Mouse (Mus musculus) heart, adult 8-10 months (tissue): ENCODE results near the gene Fbxw20. TPM values are rescaled to one million over a fixed set of nuclear protein-coding genes. Genes with fewer than 3 reads are reported as not detected.
"Not testable (repeated sequence)": the region's sequence is repeated elsewhere in the genome, so short reads cannot be mapped to it uniquely, and the experiment has no call there.

Experiments used
- DNase-seq: peaks from one replicate; pipeline ENCODE4 v3.0.0; 2022; ENCODE audit warnings: low spot score
- total RNA-seq, 4 experiments: library from RNA; stranded (reverse); gene quantifications; 2 replicates each; pipeline ENCODE4 v1.2.4; 2022

Gene Fbxw20
- total RNA-seq, result not detected

- DNase-seq, result no peak
Measured at GRCm38 (mm10) chr9:109234654-109235053, at the start of gene Fbxw20. TSS of gene Fbxw20 (minus strand) at chr9:109234754.

DNA sequence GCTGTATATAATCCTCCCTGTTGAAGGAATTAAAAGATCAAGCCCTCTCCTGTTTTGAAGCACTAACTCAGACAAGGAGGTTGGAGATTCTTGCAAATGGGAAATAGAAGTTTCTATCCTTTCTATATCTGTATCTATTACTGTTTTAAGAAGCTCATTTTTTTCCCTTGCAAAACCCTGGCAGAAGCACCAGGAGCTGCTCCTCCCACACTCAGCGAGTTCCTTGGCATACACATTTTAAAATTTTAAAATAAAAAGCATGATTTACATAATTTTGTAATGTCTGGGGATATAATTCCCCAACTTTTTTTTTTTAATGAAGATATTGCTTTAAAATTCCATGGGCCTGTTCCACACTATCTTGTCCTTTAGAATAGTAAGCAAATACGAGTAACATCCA, 28.5 kb upstream of the Fbxw20 start:
- no peak for DNase-seq

DNA sequence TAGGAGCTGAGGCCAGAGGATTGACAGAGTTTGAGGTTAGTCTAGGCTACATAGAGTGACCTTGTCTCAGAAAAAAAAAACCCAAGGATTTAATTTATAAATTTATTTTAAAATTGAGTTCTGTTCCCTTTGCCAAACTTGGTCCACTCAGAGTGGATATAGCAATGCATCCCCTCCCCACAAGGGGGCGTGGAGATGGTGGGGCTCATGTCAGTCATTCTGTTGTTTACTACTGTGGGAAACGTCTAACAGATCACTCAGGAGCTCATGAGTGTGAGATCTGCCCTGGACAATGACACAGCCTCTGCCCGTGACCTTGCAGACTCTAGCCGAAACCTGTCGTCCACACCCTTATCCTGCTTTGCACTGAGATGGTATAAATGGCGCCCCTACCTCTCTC, 16.1 kb downstream of the Fbxw20 start:
- DNase-seq, result no peak

DNA sequence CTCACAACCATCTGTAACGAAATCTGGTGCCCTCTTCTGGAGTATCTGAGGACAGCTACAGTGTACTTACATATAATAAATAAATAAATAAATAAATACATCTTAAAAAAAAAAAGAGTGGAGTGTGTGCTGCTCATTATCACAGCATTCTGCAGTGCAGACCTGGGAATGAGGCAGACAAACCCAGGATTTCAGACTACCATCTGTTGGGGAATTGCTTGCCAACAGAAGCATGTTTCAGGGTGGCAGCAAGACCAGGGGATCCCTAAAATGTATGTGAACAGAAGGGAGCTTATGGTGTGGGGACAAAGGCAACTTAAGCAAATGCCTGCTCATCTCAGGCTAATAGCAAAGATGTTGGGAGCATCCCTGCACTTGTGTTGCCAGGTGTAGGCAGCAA, 33.2 kb downstream of the Fbxw20 start:
- DNase-seq, result not testable (repeated sequence)

GRCm38 (mm10) chr9:109200349-109200748, 34.2 kb downstream of the Fbxw20 start:
- DNase-seq, result no peak

DNA sequence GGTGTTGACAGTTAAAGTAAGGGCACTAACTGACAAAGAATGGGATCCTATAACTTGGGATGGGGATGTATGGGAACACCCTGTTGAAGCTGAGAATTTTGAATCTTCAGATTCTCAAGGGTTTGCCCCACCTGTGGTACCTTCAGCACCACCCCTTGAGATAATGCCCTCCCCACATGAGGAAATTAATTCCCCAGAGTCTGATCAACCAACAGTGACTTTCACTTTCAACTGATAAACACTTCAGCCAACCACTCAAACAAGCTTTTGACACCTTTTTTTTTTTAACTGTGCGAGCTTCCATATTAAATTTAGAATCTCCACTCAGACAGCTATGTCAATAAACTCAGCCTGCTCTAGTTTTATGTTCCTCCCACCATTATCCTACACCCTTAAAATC, 35.2 kb downstream of the Fbxw20 start:
- no peak for DNase-seq

DNA sequence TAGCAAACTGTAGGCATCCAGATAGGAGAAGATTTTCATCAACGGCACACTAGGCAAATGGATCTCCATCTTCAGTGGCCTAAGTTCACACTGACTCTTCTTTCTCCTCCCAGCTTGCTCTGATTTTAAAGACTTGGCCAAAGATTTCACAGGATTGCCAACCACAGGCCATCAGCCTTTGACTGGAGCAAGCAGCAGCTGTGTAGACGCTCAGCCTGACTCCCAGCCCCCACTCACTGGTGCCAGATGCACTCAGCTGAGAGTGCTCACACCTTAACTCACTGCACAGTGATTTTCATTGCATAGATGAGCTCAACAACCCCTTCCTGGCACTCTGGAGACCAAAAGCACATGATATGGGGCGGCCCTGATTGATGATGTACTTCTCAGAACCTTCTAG, 38.7 kb downstream of the Fbxw20 start, which contains the start of gene Fbxw13:
TSS of gene Fbxw13 (minus strand) at position 101 of the 400 bp plus-strand sequence.
- DNase-seq, result not testable (repeated sequence)

GRCm38 (mm10) chr9:109177208-109177607, 57.3 kb downstream of the Fbxw20 start:
- DNase-seq, result no peak

GRCm38 (mm10) chr9:109176301-109176700, 58.3 kb downstream of the Fbxw20 start:
- no peak for DNase-seq

Other genes starting within 250 kb of the Fbxw20 start
- gene Ucn2, start 248.7 kb downstream of the Fbxw20 start, total RNA-seq, result not detected
- 1 to 10 TPM; 1.4 to 2.1 (median 1.9) TPM for gene Pfkfb4, start 243.0 kb downstream of the Fbxw20 start, total RNA-seq
- 10 to 100 TPM; 30.1 to 36.9 (median 33.7) TPM for gene Shisa5, start 196.2 kb downstream of the Fbxw20 start, total RNA-seq
- 10 to 100 TPM; 16.3 to 19.2 (median 17.6) TPM for gene Trex1, start 175.0 kb downstream of the Fbxw20 start, total RNA-seq
- 1 to 10 TPM; 8.1 to 9.4 (median 8.5) TPM for gene Atrip, start 160.6 kb downstream of the Fbxw20 start, total RNA-seq
- 10 to 100 TPM; 10.5 to 13.4 (median 12.7) TPM for gene Ccdc51, start 152.3 kb downstream of the Fbxw20 start, total RNA-seq
- gene Tma7, start 152.2 kb downstream of the Fbxw20 start, total RNA-seq, result 100 to 1,000 TPM; 220 to 257 (median 236) TPM
- 10 to 100 TPM; 21.6 to 25.9 (median 22.9) TPM for gene Plxnb1, start 139.4 kb downstream of the Fbxw20 start, total RNA-seq
- not detected for gene Fbxw21, start 72.7 kb downstream of the Fbxw20 start, total RNA-seq
- gene Fbxw13, start 38.8 kb downstream of the Fbxw20 start, total RNA-seq, result not detected
- not detected for gene Fbxw14, start 52.9 kb upstream of the Fbxw20 start, total RNA-seq
- not detected for gene Fbxw28, start 104.9 kb upstream of the Fbxw20 start, total RNA-seq
- not detected for gene Fbxw22, start 169.5 kb upstream of the Fbxw20 start, total RNA-seq
- not detected for gene Fbxw16, start 214.4 kb upstream of the Fbxw20 start, total RNA-seq